Mouse (Mus musculus): ENCODE data around the gene Ccdc62. TPM values are rescaled to one million over a fixed set of nuclear protein-coding genes. Genes with fewer than 3 reads are reported as not detected.

Ccdc62 gene
- polyA plus RNA-seq (2015; fragmentation: Nextera tagmentation; extraction: Ambion mirVana): 5.0 and 6.9 TPM in 2 replicates

DNA sequence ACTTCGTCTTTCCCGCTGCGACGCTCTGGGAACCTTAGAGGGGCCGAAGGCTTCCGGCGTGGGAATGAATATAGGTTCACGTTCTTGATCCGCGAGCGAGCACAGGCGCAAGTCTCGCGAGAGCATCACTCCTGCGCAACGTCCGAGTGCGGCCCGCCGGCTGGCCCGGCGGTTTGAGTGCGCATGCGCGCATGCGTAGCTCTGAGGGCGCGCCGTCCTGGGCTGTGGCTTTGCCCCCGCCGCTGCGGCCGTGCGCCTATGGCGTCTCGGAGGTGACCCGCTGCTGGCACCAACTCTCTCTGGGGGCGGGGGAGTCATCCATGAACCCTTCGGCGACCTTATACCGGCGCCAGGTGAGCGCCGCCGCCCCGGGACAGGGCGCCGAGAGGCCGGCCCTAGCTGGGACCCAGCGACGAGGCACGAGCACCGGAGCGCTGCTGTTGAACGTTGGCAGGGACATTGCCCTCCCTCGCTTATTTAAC is at the start of gene Ccdc62:
TSS of gene Ccdc62 (plus strand) at position 172 of the 482 bp plus-strand sequence.

GRCm38 (mm10) chr5:123906976-123907630 is 23.4 kb upstream of the Ccdc62 start, which contains the start of gene Denr:
TSS of gene Denr (plus strand) at chr5:123907175.

GRCm38 (mm10) chr5:123927118-123927517 is 3.4 kb upstream of the Ccdc62 start, which contains the start of gene Gm43518:
TSS of gene Gm43518 (plus strand) at chr5:123927418.

GRCm38 (mm10) chr5:123973299-123974178 is 43.1 kb downstream of the Ccdc62 start, which contains the start of gene Hip1r:
TSS of gene Hip1r (plus strand) at chr5:123973628.

Small RNA genes lying within 50 kb of the gene (microRNA-seq; reads per million reads assigned to microRNA genes)
- not detected for gene Mir7032 (ENCODE audit: borderline replicate concordance, insufficient number of aligned reads)

Other genes starting within 250 kb of the Ccdc62 start
- gene Clip1, start 246.1 kb upstream of the Ccdc62 start, polyA plus RNA-seq (2015; fragmentation: Nextera tagmentation; extraction: Ambion mirVana): 24.4 and 37.5 TPM in 2 replicates
- 27.6 and 38.0 TPM in 2 replicates for gene Zcchc8, start 209.6 kb upstream of the Ccdc62 start, polyA plus RNA-seq (2015; fragmentation: Nextera tagmentation; extraction: Ambion mirVana)
- 120 and 122 TPM in 2 replicates for gene Rsrc2, start 181.3 kb upstream of the Ccdc62 start, polyA plus RNA-seq (2015; fragmentation: Nextera tagmentation; extraction: Ambion mirVana)
- gene Kntc1, start 181.0 kb upstream of the Ccdc62 start, polyA plus RNA-seq (2015; fragmentation: Nextera tagmentation; extraction: Ambion mirVana): 4.3 and 7.0 TPM in 2 replicates
- gene Hcar2, start 65.2 kb upstream of the Ccdc62 start, polyA plus RNA-seq (2015; fragmentation: Nextera tagmentation; extraction: Ambion mirVana): 0.19 and 0.41 TPM in 2 replicates
- 1.8 and 2.4 TPM in 2 replicates for gene Hcar1, start 50.7 kb upstream of the Ccdc62 start, polyA plus RNA-seq (2015; fragmentation: Nextera tagmentation; extraction: Ambion mirVana)
- gene Denr, start 23.5 kb upstream of the Ccdc62 start, polyA plus RNA-seq (2015; fragmentation: Nextera tagmentation; extraction: Ambion mirVana): 92.2 and 107 TPM in 2 replicates
- 1.1 and 2.8 TPM in 2 replicates for gene Gm43518, start 3.3 kb upstream of the Ccdc62 start, polyA plus RNA-seq (2015; fragmentation: Nextera tagmentation; extraction: Ambion mirVana)
- gene Hip1r, start 42.9 kb downstream of the Ccdc62 start, polyA plus RNA-seq (2015; fragmentation: Nextera tagmentation; extraction: Ambion mirVana): 5.0 and 5.5 TPM in 2 replicates
- gene Vps37b, start 101.6 kb downstream of the Ccdc62 start, polyA plus RNA-seq (2015; fragmentation: Nextera tagmentation; extraction: Ambion mirVana): 33.5 and 60.7 TPM in 2 replicates
- gene Abcb9, start 165.1 kb downstream of the Ccdc62 start, polyA plus RNA-seq (2015; fragmentation: Nextera tagmentation; extraction: Ambion mirVana): 2.7 and 3.5 TPM in 2 replicates
- gene Ogfod2, start 181.6 kb downstream of the Ccdc62 start, polyA plus RNA-seq (2015; fragmentation: Nextera tagmentation; extraction: Ambion mirVana): 29.7 and 52.4 TPM in 2 replicates
- gene Arl6ip4, start 185.4 kb downstream of the Ccdc62 start, polyA plus RNA-seq (2015; fragmentation: Nextera tagmentation; extraction: Ambion mirVana): 82.9 and 100 TPM in 2 replicates